Mouse (Mus musculus) left cerebral cortex, adult 8-10 months (tissue): ENCODE data around the gene Hivep1. TPM values are rescaled to one million over a fixed set of nuclear protein-coding genes. Genes with fewer than 3 reads are reported as not detected.

Experiments used
- DNase-seq, 2 experiments: peaks; one replicate each; pipeline ENCODE4 v3.0.0; 2022; ENCODE audit warnings: low spot score in 2 of 2
- total RNA-seq, 4 experiments: library from RNA; stranded (reverse); gene quantifications; 2 replicates each; pipeline ENCODE4 v1.2.4; 2022

Gene Hivep1
- total RNA-seq = 10 to 100 TPM; 47.6 to 60.6 (median 51.3) TPM

DNA sequence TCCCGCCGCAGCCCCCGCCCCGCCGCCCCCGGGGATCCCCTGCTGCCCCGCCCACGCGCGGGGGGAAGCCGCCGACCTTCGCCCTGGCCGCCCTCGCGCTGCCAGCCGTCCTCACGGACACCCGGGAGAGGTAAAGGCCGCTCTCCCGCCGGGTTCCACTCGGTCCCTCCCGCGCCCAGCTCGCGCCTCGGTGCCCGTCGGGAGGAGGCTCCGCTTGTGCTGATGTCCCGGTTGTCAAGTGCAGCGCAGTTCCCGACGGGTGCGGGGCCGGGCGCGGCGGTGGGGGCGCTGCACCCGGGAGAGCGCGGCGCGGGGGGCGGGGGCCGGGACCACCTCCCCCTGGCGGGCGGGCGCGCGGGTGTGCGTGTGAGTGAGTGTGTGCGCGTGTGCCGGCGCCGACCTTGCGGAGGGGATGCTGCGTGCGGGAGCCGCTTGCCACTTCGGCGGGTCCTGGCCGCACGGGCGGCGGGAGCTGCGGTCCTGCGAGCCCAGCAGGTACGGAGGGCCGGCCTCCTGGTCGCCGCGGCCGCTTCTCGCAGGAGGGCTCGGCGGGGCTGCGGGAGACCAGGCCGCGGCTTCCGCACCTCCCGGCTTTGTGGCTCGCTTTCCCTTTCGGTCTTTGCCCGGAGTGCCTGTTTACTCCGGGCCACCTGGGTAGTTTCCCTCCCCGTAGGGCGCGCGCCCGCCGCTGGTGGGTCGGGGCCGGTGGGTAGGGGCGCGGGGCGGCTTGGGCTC is at the start of gene Hivep1:
TSS of gene Hivep1 (plus strand) at position 61 of the 735 bp plus-strand sequence.
- DNase-seq = peak; percentile 39 to 61

DNA sequence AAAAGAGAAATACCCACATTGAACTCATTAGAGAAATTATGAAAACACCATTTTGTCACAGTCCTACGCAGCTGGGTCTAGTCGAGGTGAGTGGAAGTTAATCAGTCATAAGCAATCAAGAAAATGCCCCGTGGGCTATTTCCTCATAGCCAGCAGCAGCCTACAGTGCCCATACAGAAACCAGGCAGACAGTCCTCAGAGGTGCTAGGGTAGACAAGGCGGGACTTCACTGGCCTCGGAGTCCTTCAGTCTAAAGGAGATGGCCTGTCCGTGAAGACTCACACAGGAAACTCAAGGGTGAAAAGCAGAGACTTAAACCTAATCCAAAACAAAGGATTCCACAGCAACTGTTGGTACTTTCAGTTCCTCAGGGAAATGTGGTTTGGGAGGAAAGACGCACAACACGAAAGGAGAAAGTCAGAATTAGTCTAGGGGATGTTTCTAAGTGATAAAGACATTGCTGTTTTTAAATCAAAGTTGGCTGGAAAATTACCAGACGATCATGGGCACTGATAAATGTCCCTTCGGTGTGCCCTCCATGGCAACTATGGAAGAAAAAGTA is 36.3 kb upstream of the Hivep1 start:
- no peak for DNase-seq

DNA sequence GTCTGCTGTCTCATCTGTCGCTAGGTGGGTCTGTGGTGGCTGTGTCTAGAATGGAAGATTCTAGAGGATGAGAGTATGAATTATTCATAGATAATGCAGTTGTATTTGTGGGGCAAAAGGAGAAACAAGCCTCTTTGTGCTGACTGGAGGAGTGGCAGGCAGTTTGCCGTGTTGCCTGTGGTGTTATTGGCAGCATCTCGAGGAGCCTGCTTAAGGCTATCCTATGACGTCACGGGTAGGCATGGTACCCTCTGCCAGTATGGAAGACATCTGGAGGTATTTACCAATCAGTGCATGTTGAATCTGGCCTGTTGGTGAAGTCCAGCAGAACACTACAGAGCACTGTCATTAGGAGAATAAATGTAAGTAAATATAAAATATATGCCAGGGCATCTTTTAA is 35.6 kb upstream of the Hivep1 start:
- DNase-seq = no peak

DNA sequence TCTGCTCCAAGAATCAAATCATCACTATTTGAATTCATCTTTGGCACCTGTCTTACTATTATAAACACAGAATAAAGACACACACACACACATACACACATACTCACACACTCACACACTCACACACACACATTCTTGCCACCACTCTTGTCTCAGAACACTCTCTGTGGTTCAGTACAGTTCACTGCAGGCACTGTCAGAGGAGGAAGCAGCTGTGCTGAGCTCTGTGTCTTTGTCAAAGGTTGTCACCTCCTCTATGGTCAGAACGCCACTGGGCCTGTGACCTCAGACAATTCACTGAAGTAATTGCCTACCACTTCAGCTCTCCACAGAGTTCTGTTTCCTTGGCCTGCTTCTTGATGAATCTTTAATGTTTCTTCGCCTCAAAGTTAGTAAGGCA is 33.5 kb upstream of the Hivep1 start:
- no peak for DNase-seq

DNA sequence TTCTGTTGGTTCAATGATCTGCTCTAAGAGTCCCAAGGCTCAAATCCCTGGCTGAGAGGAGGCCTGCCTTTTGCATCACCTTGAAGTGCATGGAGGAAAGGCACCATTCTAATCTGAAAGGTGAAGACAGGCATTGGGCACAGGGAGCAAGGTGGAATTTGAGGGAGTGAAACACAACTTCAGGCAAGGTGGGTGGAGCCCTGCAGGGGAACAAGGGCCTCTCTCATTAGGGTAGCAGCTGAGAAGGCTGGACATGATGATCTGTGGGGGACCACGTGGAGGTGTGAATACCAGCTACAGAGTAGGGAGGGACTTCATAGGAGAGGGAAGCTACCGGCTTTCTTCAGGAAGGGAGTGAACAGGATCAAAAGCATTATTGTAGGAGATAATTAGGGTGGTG is 10.6 kb upstream of the Hivep1 start:
- DNase-seq = no peak

DNA sequence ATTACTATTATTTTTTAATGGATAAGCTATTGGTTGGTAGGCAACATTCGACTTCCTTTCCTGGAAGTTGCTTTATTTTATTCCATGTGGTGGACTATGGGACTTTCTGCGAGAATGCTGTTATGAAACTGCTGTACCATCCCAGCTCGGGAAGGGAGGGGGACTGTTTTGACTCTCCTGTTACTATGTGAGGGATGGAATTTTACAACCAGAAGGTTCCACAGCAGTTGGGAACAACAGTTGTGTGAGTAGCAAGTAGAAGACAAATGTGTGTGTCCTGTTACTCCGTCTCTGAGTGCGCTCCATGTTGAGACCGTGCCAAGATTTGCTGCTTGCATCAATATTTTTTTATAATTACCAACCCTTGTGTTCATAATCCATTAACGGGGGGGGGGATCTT is 8.4 kb upstream of the Hivep1 start:
- no peak for DNase-seq

DNA sequence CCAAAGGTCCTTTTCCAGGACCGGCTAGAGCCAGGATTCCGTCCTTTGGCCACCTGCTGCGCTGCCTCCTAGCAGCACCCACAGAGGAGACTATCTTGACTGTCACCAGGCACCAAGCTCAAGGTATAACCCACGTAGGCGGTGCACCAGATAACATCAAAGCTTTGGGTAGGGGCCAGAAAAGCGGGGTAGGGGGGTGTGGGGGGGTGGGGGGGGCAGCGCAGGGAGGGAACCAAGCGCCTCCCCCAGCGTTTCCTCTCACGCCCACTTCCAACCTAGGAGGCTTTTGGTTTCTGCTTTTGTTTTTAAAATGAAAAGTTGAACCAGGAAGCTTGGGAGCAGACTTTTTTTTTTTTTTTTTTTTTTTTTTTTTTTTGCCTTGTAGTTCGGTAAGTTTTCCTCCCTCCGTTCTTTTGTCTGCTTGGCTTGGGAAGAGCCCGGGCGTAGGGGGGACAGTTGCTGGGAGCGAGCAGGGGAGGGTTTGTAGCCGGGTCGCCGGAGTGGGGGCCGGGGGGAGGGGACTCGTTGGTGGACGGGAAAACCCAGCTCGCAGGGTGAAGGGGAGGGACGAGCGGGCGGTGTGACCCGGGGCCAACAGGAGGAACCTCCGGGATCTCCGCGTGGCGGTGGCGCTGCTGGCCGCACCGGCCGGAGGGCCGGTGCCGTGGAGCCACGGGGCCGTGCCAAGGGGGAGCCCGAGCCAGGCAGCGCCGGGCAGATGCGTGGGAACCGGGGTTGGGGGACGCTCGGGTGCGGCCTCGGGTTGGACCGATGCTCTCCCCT is 2.6 kb upstream of the Hivep1 start:
- peak; percentile 21 to 44 for DNase-seq

DNA sequence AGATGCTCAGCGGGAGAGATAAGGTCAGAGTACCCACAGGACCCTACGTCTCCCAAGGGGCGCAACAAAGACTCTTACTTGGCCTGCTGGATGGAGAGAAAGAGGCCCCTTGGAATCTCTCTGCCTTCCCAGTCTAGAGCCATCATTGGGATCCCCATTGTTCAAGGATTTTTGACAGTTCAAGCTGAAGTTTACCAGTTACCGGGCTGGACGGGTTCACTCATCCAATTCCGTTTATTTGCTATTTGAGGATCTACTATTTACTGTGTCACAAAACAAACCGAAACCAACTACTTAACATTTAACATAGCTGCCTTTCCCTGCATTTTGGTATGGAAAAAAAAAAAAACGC is 2.1 kb upstream of the Hivep1 start:
- no peak for DNase-seq

DNA sequence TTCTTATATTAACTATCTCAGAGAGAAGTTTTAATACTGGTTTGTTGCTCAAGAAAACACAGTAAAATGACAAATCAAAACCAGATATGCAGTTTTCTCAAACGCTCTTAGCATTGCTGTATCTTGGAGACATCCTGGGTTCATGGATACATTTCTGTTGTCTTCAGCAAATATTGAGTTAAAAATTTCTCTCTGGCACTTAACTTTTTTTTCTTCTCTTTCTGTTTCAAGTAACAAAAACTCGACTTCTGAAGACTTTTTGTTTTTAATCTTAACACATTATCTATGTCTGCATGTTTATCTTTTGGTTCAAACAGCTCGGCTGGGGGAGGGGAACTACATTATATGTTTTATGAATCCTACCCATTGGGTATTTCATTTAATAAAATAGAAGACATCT is 1.7 kb upstream of the Hivep1 start:
- no peak for DNase-seq

DNA sequence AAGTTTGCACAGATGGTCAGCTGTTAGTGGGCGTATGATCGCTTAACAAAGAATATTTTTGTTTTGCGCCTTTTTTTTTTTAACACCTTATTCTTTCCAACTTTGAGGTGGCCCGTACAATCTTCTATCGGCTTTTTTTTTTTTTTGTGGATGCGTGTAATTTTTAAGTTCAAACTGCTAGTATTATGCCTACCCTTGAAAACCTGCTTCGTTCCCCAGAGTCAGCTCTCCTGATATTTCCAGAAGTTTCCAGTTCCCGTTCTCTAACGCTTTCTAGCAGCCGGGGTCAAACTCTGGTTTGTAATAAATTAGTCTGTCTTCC is 980 bp upstream of the Hivep1 start:
- no peak for DNase-seq

DNA sequence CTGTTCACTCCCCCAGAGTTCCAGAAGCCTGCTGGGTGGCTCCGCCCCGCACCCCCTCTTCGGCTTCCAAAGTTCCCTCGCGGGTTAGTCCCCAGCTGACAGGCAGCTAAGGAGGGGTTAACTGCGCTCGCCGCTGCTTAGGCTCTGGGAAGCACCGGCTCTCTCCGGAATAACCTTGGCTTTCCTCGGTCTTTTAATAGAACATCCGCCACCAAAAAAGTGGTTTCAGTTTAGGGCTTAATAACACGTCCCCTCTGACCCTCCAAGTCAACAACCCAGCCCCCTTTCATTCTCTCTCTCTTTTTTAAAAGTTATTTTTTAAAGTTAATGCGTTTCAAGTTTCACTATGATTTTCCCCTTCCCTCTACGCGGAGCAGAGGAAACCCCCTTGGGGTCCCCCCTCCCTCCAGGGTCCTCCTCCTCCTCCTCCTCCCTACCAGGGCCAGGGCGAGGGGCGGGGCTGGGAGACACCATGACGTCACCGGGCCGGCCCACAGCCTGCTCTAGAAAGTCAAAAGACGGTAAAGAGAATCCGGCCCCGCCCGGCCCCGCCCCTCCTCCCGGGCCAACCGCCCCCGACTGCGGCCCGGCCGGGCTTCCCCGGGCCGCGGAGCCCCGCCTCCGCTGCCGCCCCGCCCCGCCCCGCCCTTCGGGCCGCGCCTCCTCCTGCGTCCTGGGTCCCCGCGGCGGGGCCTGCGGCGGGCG is 467 bp upstream of the Hivep1 start:
- DNase-seq = peak; percentile 67 to 93

DNA sequence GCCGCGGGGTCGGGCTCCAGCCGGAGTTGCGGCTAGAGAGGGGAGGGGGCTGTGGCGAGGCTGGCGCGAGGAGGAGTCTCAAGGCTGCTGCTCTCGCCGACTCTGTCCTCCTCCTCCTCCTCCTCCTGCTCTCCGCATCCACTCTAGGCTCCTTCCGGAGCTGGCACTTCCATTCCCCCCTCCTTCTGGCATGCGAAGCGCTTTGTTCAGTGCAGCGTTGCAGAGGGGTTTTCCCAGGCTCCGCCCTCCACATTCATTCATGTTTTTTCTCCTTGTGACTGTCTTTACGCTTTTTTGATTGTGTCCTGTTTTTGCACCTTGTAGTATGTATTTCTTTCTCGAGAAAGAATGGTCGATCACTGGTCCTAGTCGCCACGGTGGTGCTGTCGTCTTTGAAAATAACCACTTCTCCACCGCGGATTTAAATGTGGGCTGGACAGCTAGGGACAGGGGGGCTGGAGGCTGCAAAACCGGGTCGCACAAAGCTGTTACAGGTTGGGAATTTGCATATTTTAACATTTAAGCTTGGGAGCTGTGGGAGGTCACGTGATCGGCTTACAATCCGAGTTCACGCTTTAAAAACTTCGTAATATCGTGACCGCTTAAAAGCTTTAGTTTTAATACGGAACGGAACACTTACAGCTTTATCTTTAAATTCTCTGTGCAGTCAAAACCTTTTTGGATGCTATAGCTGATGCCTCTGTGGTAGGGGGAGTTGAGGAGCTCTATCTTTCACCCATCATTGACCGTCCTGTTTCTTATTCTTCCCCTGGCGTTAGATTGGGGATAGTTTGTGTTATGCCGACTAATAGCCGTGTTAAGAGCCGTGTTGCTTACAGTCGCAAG is 1.1 kb downstream of the Hivep1 start:
- DNase-seq = peak; percentile 37 to 57

DNA sequence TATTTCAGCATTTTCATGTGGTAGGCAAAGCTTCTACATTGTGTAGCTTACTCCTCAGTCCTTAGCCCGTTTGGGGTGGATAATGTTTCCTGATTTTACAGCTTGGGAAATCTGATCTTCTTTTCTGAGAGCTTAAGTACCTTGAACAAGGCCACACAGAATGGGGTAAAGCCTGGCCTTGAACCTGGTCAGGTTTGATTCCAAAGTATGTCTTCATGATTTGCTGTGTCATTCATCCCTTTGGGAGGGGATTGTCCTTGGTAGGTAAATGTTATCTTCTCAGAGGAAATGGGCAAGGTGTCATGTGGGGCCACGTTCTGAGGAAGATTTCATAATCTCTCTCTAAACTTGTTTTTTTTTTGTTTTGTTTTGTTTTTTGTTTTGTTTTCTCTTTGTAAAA is 1.8 kb downstream of the Hivep1 start:
- DNase-seq = no peak

DNA sequence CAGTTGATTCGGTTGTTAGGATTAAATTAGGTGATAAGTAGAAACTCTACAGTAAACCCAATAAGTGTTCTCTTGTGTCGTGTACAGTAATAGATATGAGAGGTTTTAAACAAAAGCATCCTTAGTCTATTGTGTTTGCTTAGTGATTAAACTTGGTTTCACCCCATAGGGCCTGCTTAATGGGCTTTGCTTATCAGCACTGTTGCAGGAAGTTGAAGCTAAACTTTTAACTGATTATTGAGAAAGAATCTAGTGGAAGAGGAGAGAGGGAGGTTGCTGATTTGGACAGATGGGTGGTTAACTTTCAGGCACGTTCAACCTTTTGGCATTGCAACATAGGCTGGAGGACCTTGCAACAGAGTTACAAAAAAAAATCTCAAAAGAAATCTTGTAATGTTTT is 2.3 kb downstream of the Hivep1 start:
- no peak for DNase-seq

DNA sequence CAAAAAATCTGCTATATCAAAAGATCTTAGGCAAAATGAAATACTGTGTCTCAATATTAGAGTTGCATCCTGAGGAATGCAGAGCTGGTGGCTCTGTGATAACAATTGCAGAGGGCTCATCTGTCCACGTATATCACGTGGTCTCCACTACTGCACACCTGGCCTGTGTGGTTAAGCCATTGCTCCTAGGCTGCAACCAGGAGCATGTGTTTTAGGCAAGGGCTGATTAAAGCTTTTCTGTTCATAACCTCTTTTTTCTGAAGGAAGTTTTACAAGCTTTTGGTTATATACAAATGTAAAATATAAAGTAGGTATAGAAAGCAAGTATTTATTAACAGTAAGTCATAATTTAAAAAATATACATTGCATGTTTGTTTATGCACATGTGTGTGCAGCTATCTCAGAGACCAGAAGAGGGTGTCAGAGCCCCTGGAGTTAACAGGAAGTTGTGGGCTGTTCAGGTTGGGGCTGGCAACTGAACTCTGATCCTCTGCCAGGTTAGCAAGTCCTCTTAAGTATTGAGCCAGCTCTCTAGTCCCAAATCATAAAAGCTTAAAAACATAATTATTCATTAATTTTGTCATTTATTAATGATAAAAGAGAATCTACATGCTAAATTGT is 5.0 kb downstream of the Hivep1 start:
- no peak for DNase-seq

DNA sequence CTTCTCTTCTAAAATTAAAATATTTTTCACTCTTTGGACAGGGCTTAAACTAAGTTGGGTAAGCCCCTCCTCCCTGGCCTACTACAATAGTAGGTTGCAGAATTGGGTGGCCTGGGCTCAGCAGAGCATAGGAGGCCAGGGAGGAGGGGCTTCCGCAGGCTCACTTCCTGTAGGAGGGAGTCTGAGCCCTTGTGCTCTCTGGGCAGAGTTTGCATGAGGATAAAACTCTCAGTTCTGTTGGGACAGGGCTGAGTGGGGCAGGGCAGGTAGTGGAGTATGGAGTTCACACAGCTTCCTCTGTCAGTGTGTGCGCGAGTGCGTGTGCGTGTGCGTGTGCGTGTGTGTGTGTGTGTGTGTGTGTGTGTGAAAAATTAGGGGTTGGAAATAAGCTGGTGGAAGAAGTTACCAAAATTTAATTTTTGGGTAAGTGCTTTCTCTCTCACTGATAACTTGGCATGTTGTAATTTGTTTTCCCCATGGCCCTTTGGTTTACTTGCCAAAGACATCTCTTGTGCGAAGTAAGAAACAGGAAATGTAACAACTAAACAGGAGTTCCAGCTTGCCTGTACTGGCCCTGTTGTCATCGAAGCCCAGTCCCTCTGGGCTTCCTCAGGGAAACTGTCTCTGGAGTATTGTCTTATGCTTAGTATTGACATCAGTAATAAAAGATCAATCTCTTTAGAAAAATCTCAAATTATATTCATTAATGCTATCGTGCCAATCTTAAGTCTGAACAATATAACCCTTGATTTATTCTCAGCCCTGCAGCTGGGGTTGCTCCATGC is 9.2 kb downstream of the Hivep1 start:
- DNase-seq = no peak

DNA sequence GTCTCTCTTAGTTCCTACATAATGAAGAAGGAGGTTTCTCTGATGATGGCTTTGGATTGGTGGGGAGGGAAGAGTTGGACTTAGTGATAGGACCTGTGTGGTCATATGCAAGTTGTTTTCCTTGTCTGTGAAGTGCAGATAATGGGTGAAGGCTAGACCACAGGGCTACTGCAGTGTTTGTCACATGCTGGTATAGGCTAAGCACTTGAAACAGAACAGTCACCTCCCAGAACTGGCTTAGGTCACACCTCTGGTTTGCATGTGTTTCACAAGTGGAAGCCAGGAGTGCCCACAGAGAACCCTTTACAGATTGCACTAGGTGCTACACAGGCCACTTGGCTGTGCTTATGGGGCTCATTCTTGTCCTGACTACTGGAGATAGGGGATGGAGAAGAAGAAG is 12.4 kb downstream of the Hivep1 start:
- no peak for DNase-seq

DNA sequence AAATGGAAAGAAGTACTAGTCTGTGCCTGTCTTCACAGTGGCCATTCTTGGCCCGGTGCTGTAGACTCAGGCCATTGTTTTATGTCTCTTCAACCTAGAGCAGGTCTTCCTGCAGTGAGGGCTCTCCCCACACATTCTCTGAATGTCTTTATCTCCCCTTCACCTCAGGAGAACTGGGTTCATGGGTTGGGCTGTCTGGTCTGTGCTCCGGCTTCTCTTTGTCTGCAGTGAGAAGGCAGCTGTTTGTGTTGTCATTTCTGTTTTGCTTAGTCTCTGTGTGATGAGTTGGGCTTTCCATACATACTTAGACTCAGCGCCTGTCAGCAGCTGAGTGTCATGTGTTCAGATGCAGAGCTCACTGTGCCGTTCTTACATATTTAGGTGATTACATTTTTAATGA is 18.4 kb downstream of the Hivep1 start:
- DNase-seq = no peak

DNA sequence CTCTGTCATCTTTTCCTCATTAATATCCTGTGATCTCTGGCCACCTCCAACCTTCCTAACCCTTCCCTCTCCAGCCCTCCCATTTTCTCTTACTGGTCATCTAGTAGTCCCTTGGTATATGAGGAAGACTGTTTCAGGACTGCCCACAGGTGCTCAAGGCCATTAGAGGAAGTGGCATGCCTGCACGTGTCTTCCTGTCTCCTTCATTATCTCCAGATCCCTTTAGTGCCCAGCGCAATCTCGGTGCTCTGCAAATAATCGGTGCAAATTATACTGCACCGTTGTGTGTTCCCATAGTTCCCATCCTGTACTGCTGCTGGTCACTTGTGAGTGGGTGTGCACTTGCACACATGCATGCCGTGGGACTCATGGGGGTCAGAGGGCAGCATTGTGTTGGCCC is 19.2 kb downstream of the Hivep1 start:
- DNase-seq = no peak

DNA sequence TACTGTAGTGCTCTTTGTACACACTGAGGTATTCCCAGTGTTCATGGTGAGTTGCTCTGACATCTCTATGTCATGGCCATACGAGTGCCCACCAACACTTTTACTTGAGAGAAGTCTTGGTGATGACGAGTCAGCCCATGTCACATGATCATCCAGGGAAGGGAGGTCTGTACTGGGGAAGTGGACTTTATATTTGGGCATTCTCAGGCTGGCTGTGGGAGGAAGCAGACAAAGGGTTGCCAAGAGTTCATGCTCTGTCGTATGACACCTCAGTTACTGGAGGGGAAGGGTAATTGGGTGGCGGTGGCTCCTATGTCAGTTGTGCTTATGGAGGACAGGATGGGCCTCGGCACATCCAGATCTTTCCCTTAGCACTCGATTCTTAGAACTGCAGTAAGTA is 21.5 kb downstream of the Hivep1 start:
- DNase-seq = no peak
